Mouse (Mus musculus) forebrain, embryonic 11.5 days (tissue): ENCODE results near the gene Gabarap. TPM values are rescaled to one million over a fixed set of nuclear protein-coding genes. Genes with fewer than 3 reads are reported as not detected.
A peak's percentile ranks its signal among the peaks of the same experiment; 100 is the strongest.

Experiments
- ATAC-seq: fragments of 200-750 bp; cut with Nextera tagmentation; replicated peaks from 2 replicates; pipeline ENCODE4 v1.8.0; 2017; ENCODE audit warnings: moderate TSS enrichment; ENCODE audit not compliant: low FRiP score
- DNase-seq: peaks from one replicate; pipeline ENCODE4 v3.0.0-alpha.2; 2017; ENCODE audit warnings: low spot score
- H3K27ac ChIP-seq: fragments of 300-500 bp; sonication (generic); 2 replicates; pipeline ENCODE4 v1.5.1; 2014; ENCODE audit warnings: low read depth, low read length
- H3K27me3 ChIP-seq: fragments of 300-500 bp; sonication (generic); 2 replicates; pipeline ENCODE4 v1.6.1; 2014; ENCODE audit warnings: mild to moderate bottlenecking, low read length, mixed read lengths; ENCODE audit not compliant: control insufficient read depth, insufficient read depth
- H3K36me3 ChIP-seq: fragments of 300-500 bp; sonication (generic); 2 replicates; pipeline ENCODE4 v1.6.1; 2014; ENCODE audit warnings: mild to moderate bottlenecking, low read length, moderate library complexity, mixed read lengths; ENCODE audit not compliant: control insufficient read depth, insufficient read depth
- H3K4me1 ChIP-seq: fragments of 300-500 bp; sonication (generic); replicated peaks from 2 replicates; pipeline ENCODE4 v1.6.1; 2014; ENCODE audit warnings: low read length, mixed read lengths; ENCODE audit not compliant: control insufficient read depth, insufficient read depth
- H3K4me2 ChIP-seq: fragments of 300-500 bp; sonication (generic); 2 replicates; pipeline ENCODE4 v1.6.1; 2014; ENCODE audit warnings: low read depth, mild to moderate bottlenecking, low read length, moderate library complexity, mixed read lengths; ENCODE audit not compliant: severe bottlenecking
- H3K4me3 ChIP-seq: fragments of 300-500 bp; sonication (generic); 2 replicates; pipeline ENCODE4 v1.5.1; 2014; ENCODE audit warnings: low read depth, low read length
- H3K9ac ChIP-seq: fragments of 300-500 bp; sonication (generic); 2 replicates; pipeline ENCODE4 v1.6.1; 2014; ENCODE audit warnings: low read length
- H3K9me3 ChIP-seq: fragments of 300-500 bp; sonication (generic); 2 replicates; pipeline ENCODE4 v1.6.1; 2016; ENCODE audit warnings: low read length, mixed read lengths; ENCODE audit not compliant: control insufficient read depth
- WGBS: fragments of 180-500 bp; shearing (Covaris S2); extraction: QIAGEN DNeasy Blood & Tissue Kit; methylation state at CpG from one replicate; pipeline ENCODE4 v1.1.7; 2014; 5-methylcytosine and 5-hydroxymethylcytosine counted together
- polyA plus RNA-seq: library from polyadenylated mRNA; unstranded; fragments of >200 nt; fragmentation: Nextera tagmentation; extraction: Ambion mirVana; gene quantifications from 2 replicates; pipeline ENCODE4 v1.2.1, GENCODE M21; 2014

Gene Gabarap
- polyA plus RNA-seq, 1 experiment from 2014 or later, result 472 TPM

GRCm38 (mm10) chr11:69980196-69981140, 10.5 kb upstream of the Gabarap start:
- DNase-seq (peak; percentile 99), ATAC-seq (peak; percentile 93)
- Histone ChIP-seq H3K4me1 (peaks cover 16% of the 10 kb centered on the region), H3K36me3 (peaks cover 3% of the 10 kb centered on the region), H3K4me3 (peak overlapping the region; percentile 89), H3K9ac (peak overlapping the region; percentile 91), H3K27me3 (no peaks in the 10 kb centered on the region), H3K9me3 (no peaks in the 10 kb centered on the region), H3K4me2 (peak overlapping the region; percentile 93), H3K27ac (peak overlapping the region; percentile 99)
- WGBS, result under 1% methylated on average over 50 of the region's 60 CpGs

GRCm38 (mm10) chr11:69981141-69981762, 9.7 kb upstream of the Gabarap start, which contains the start of gene Ctdnep1:
TSS of gene Ctdnep1 (plus strand) at chr11:69981156.
- peak within 1 kb of the TSS; percentile 99 for H3K27ac ChIP-seq
- H3K9me3 ChIP-seq, result no peaks in the 10 kb centered on the region
- H3K27me3 ChIP-seq, result no peaks in the 10 kb centered on the region
- peaks cover 16% of the 10 kb centered on the region for H3K4me1 ChIP-seq
- DNase-seq (no peak), ATAC-seq (peak; percentile 72)
- H3K4me3 ChIP-seq, result peak within 1 kb of the TSS; percentile 89
- H3K36me3 ChIP-seq, result peaks cover 3% of the 10 kb centered on the region
- H3K4me2 ChIP-seq, result peak within 1 kb of the TSS; percentile 93
- peak within 1 kb of the TSS; percentile 91 for H3K9ac ChIP-seq
- under 1% methylated on average over 34 of the region's 43 CpGs for WGBS

DNA sequence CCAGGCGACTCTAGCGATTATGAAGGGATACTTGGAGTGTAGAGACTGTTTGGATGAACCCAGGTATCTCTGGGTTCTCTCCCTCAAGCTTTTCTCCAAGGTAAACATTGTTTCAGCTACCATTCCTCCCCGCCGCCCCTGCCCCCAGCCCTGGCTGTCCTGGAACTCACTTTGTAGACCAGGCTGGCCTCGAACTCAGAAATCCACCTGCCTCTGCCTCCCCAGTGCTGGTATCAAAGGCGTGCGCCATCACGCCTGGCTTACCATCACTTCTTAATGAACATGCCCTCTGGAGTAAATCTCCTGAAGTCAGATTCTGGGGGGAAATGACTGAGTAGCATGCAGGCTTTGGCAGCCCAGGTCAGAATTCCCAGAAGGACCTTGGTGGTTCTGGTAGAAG, 8.7 kb upstream of the Gabarap start, which contains the start of gene Elp5:
Gene Elp5 (minus strand): TSS at position 293 of the 400 bp plus-strand sequence.
- ATAC-seq, result no peak

GRCm38 (mm10) chr11:69982877-69983276, 8.1 kb upstream of the Gabarap start:
- Histone ChIP-seq H3K4me2 (peak overlapping the region; percentile 93; the same call in 1 of the 2 replicates), H3K4me1 (peaks cover 16% of the 10 kb centered on the region), H3K9me3 (no peaks in the 10 kb centered on the region), H3K27me3 (no peaks in the 10 kb centered on the region), H3K9ac (peak overlapping the region; percentile 91), H3K36me3 (peaks cover 3% of the 10 kb centered on the region; the same call in 1 of the 2 replicates), H3K4me3 (peak overlapping the region; percentile 89; the same call in 1 of the 2 replicates), H3K27ac (no peak overlapping the region)
- no peak for DNase-seq
- ATAC-seq, result no peak
- WGBS, result 38% methylated on average over 5 of the region's 5 CpGs

More for the DNA sequence above, 8.7 kb upstream of the Gabarap start, which contains the start of gene Elp5:
- H3K4me3 ChIP-seq, result peak within 1 kb of the TSS; percentile 89
- H3K9ac ChIP-seq, result peak within 1 kb of the TSS; percentile 91
- no peak for DNase-seq
- H3K4me1 ChIP-seq, result peaks cover 16% of the 10 kb centered on the region
- H3K4me2 ChIP-seq, result peak within 1 kb of the TSS; percentile 93
- no peaks in the 10 kb centered on the region for H3K9me3 ChIP-seq
- H3K27me3 ChIP-seq, result no peaks in the 10 kb centered on the region
- H3K36me3 ChIP-seq, result peaks cover 3% of the 10 kb centered on the region
- H3K27ac ChIP-seq, result peak within 1 kb of the TSS; percentile 99
- 57% methylated on average over 8 of the region's 8 CpGs for WGBS

DNA sequence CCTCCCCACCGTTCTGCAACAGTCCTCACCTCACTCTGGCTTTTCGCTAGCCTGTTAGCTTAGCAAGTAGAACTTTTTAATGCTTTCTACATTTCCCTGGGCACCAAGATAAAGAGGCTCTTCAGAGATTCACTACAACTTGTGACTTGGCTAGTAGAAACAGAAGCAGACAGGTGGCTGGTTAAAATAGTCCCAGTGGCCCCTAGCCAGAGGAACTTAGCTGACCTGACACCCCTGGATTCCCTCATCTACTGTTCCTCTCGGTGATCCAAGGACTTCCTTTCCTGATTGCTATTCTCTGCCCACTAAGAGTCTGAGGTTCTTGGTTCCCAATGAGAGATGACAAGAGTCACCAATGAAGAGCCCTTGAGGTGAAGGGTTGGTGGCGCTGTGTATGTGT, 7.6 kb upstream of the Gabarap start:
- Histone ChIP-seq H3K4me3 (no peak overlapping the region), H3K36me3 (peaks cover 3% of the 10 kb centered on the region; the same call in 1 of the 2 replicates), H3K4me1 (peaks cover 16% of the 10 kb centered on the region), H3K9me3 (no peaks in the 10 kb centered on the region), H3K9ac (no peak overlapping the region), H3K27me3 (no peaks in the 10 kb centered on the region), H3K27ac (no peak overlapping the region), H3K4me2 (no peak overlapping the region)
- WGBS, result 86% methylated on average over 4 of the region's 4 CpGs
- DNase-seq, result no peak
- no peak for ATAC-seq

- H3K4me2 ChIP-seq, result no peak overlapping the region
- no peak overlapping the region for H3K4me3 ChIP-seq
- DNase-seq, result no peak
- no peak for ATAC-seq
- H3K27ac ChIP-seq, result no peak overlapping the region
- peaks cover 15% of the 10 kb centered on the region for H3K4me1 ChIP-seq
- H3K27me3 ChIP-seq, result no peaks in the 10 kb centered on the region
- no peaks in the 10 kb centered on the region for H3K9me3 ChIP-seq
- WGBS, result 91% methylated on average over 8 of the region's 8 CpGs
- H3K9ac ChIP-seq, result no peak overlapping the region
- H3K36me3 ChIP-seq, result peaks cover 6% of the 10 kb centered on the region; the same call in 1 of the 2 replicates
These were observed 6.5 kb upstream of the Gabarap start for GRCm38 (mm10) chr11:69984431-69984830.

GRCm38 (mm10) chr11:69989949-69990348, 994 bp upstream of the Gabarap start:
- Histone ChIP-seq H3K9ac (no peak overlapping the region), H3K27me3 (no peaks in the 10 kb centered on the region), H3K27ac (no peak overlapping the region), H3K4me1 (peaks cover 5% of the 10 kb centered on the region; the same call in 1 of the 2 replicates), H3K9me3 (no peaks in the 10 kb centered on the region), H3K36me3 (peaks cover 12% of the 10 kb centered on the region; the same call in 1 of the 2 replicates), H3K4me3 (no peak overlapping the region), H3K4me2 (no peak overlapping the region)
- no peak for DNase-seq
- 87% methylated on average over 8 of the region's 8 CpGs for WGBS
- ATAC-seq, result no peak

DNA sequence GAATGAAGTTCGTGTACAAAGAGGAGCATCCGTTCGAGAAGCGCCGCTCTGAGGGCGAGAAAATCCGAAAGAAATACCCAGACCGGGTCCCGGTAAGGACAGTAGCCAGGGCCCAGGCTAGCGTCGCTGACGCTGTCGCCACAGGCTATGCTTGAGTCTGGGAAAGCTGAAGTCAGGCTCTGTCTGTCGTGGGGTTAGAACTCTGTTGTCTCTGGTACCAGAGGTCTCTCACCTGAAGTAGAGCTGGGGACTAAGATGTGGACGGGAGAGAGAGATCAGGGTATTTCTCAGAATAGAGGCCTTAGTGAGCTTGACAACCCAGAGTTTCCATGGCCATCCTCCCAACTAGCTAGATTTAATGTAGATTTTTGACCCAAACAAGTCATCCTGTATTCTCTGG, 768 bp downstream of the Gabarap start:
- Histone ChIP-seq H3K4me2 (peak overlapping the region; percentile 62), H3K9ac (peak overlapping the region; percentile 89), H3K4me1 (peaks cover 5% of the 10 kb centered on the region; the same call in 1 of the 2 replicates), H3K9me3 (no peaks in the 10 kb centered on the region), H3K27ac (peak overlapping the region; percentile 79), H3K27me3 (no peaks in the 10 kb centered on the region), H3K36me3 (peaks cover 12% of the 10 kb centered on the region; the same call in 1 of the 2 replicates), H3K4me3 (peak overlapping the region; percentile 65)
- ATAC-seq (no peak), DNase-seq (no peak)
- WGBS, result under 1% methylated on average over 15 of the region's 15 CpGs
